Comparison of ENCODE assay signal across 10 mouse cellular contexts in the genomic region with DNA sequence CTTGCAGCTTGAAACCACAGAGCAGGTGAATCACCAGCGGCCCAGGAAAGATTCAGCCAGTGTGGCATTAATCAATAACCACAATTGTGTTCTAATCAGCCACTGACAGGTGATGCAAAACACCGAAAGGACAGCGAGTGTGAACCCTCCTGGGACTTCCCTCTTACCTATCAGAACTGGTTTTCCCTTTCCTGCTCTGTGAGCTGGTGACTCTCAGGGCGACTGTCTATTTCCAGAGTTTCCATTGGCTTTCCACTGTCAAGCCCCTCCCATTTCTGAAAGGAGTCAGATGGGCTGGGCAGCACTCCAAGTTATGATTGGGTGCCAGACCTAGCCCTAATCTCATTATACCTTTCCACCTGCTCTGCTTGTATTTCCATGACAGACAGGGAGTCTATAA. TPM values are rescaled to one million over a fixed set of nuclear protein-coding genes. Genes with fewer than 3 reads are reported as not detected.
A peak's percentile ranks its signal among the peaks of the same experiment; 100 is the strongest.
DNase-seq lines count a peak whose midpoint lies in the region; ATAC-seq and TF ChIP-seq lines count a peak whose summit lies in the region.
"Had no signal": no experiment of that assay in that cellular context is flagged by ENCODE, and none has a peak within 500 bp of the region (broad histone marks: within the 10 kb centered on the region; RNA-seq: fewer than 3 reads in every experiment).

No protein-coding gene starts in this region.

- peaks cover 39% of the 10 kb centered on the region for H3K4me1 ChIP-seq in forebrain, embryonic 12.5 days
- H3K4me1 ChIP-seq in forebrain, embryonic 11.5 days (replicated peaks; ENCODE audit: control insufficient read depth, insufficient read depth, low read length) = peaks cover 5% of the 10 kb centered on the region
- peaks cover 11% of the 10 kb centered on the region for H3K4me1 ChIP-seq in midbrain, embryonic 14.5 days (ENCODE audit: control insufficient read depth, insufficient read depth, low read length)
- H3K4me1 ChIP-seq in midbrain, embryonic 11.5 days (ENCODE audit: control insufficient read depth, insufficient read depth, low read length) = peaks cover 8% of the 10 kb centered on the region; the same call in 1 of the 2 replicates
- peaks cover 18% of the 10 kb centered on the region; the same call in 1 of the 2 replicates for H3K4me1 ChIP-seq in small intestine, adult 2 months (ENCODE audit: control insufficient read depth, insufficient read depth, insufficient read length, low read length)

- no peak for TF ChIP-seq CTCF in small intestine, adult 2 months (IDR thresholded peaks at IDR 0.05; ENCODE audit: extremely low read depth, insufficient read length, insufficient replicate concordance, low read depth, low read length)

- no peak overlapping the region for H3K4me2 ChIP-seq in forebrain, embryonic 12.5 days
- no peak overlapping the region for H3K4me2 ChIP-seq in forebrain, embryonic 11.5 days (ENCODE audit: low read depth, low read length, severe bottlenecking)
- no peak overlapping the region for H3K4me2 ChIP-seq in midbrain, embryonic 14.5 days (ENCODE audit: low read length)
- H3K4me2 ChIP-seq in midbrain, embryonic 11.5 days = no peak overlapping the region

- H3K4me3 ChIP-seq in forebrain, embryonic 12.5 days (replicated peaks) = no peak overlapping the region
- no peak overlapping the region for H3K4me3 ChIP-seq in forebrain, embryonic 11.5 days (ENCODE audit: low read depth, low read length)
- no peak overlapping the region for H3K4me3 ChIP-seq in midbrain, embryonic 14.5 days (replicated peaks; ENCODE audit: low read depth, low read length)
- H3K4me3 ChIP-seq in midbrain, embryonic 11.5 days (ENCODE audit: low read depth, low read length) = no peak overlapping the region
- H3K4me3 ChIP-seq in small intestine, adult 2 months (ENCODE audit: low read depth, low read length) = no peak overlapping the region

- no peaks in the 10 kb centered on the region for H3K9me3 ChIP-seq in forebrain, embryonic 12.5 days
- no peaks in the 10 kb centered on the region for H3K9me3 ChIP-seq in forebrain, embryonic 11.5 days (ENCODE audit: control insufficient read depth, low read length)
- no peaks in the 10 kb centered on the region for H3K9me3 ChIP-seq in midbrain, embryonic 14.5 days (ENCODE audit: control insufficient read depth, low read length)
- H3K9me3 ChIP-seq in midbrain, embryonic 11.5 days (ENCODE audit: control insufficient read depth, low read length) = no peaks in the 10 kb centered on the region

- H3K9ac ChIP-seq in forebrain, embryonic 12.5 days = no peak overlapping the region
- no peak overlapping the region for H3K9ac ChIP-seq in forebrain, embryonic 11.5 days (ENCODE audit: low read length)
- H3K9ac ChIP-seq in midbrain, embryonic 14.5 days (replicated peaks; ENCODE audit: low read length) = no peak overlapping the region
- H3K9ac ChIP-seq in midbrain, embryonic 11.5 days (ENCODE audit: low read length) = no peak overlapping the region

- 53% methylated on average over 4 of the region's 4 CpGs for WGBS in forebrain, embryonic 12.5 days
- 61% methylated on average over 4 of the region's 4 CpGs for WGBS in forebrain, embryonic 11.5 days
- WGBS in midbrain, embryonic 14.5 days = 62% methylated on average over 4 of the region's 4 CpGs
- 55% methylated on average over 4 of the region's 4 CpGs for WGBS in midbrain, embryonic 11.5 days
- 21% methylated on average over 4 of the region's 4 CpGs for WGBS in small intestine, adult 2 months

- ATAC-seq in forebrain, embryonic 12.5 days (ENCODE audit: low FRiP score) = no peak
- ATAC-seq in forebrain, embryonic 11.5 days (replicated peaks; ENCODE audit: low FRiP score) = no peak
- no peak for ATAC-seq in midbrain, embryonic 14.5 days (ENCODE audit: low FRiP score, low TSS enrichment)
- no peak for ATAC-seq in midbrain, embryonic 11.5 days (ENCODE audit: low FRiP score)

- DNase-seq in forebrain, embryonic 11.5 days (ENCODE audit: low spot score) = no peak
- DNase-seq in midbrain, embryonic 14.5 days = peak; percentile 31
- no peak for DNase-seq in midbrain, embryonic 11.5 days (ENCODE audit: low spot score, missing footprints)
- peak; percentile 95 to 96 for DNase-seq in cerebellum, postnatal 10 days
- no peak for DNase-seq in layer of hippocampus, postnatal 36 days
- DNase-seq in left cerebral cortex, adult 8-10 months (ENCODE audit: low spot score in 2 of 2) = no peak
- DNase-seq: embryo, embryonic 11 days had no signal

- H3K36me3 ChIP-seq in forebrain, embryonic 12.5 days (replicated peaks) = no peaks in the 10 kb centered on the region
- H3K36me3 ChIP-seq in forebrain, embryonic 11.5 days (ENCODE audit: control insufficient read depth, insufficient read depth, low read length) = no peaks in the 10 kb centered on the region
- no peaks in the 10 kb centered on the region for H3K36me3 ChIP-seq in midbrain, embryonic 14.5 days (ENCODE audit: control insufficient read depth, insufficient read depth, low read length)
- H3K36me3 ChIP-seq in midbrain, embryonic 11.5 days (ENCODE audit: control insufficient read depth, insufficient read depth, low read length) = no peaks in the 10 kb centered on the region
- H3K36me3 ChIP-seq in small intestine, adult 2 months (ENCODE audit: control insufficient read depth, insufficient read depth, low read length) = no peaks in the 10 kb centered on the region

- no peak for TF ChIP-seq POLR2A in small intestine, adult 2 months (IDR thresholded peaks at IDR 0.05; ENCODE audit: low read depth, low read length)

- H3K27me3 ChIP-seq in forebrain, embryonic 12.5 days = no peaks in the 10 kb centered on the region
- H3K27me3 ChIP-seq in forebrain, embryonic 11.5 days (ENCODE audit: control insufficient read depth, insufficient read depth, low read length) = no peaks in the 10 kb centered on the region
- H3K27me3 ChIP-seq in midbrain, embryonic 14.5 days (ENCODE audit: control insufficient read depth, insufficient read depth, low read length) = no peaks in the 10 kb centered on the region
- no peaks in the 10 kb centered on the region for H3K27me3 ChIP-seq in midbrain, embryonic 11.5 days (ENCODE audit: control insufficient read depth, insufficient read depth, low read length)
- H3K27me3 ChIP-seq in small intestine, adult 2 months (ENCODE audit: control insufficient read depth, insufficient read depth, low read length) = no peaks in the 10 kb centered on the region

- H3K27ac ChIP-seq in forebrain, embryonic 12.5 days = 0 out of 2 replicates have a peak overlapping the region, but pooled peaks have one; percentile 3
- H3K27ac ChIP-seq in forebrain, embryonic 11.5 days (ENCODE audit: low read depth, low read length) = no peak overlapping the region
- no peak overlapping the region for H3K27ac ChIP-seq in midbrain, embryonic 14.5 days (replicated peaks; ENCODE audit: low read depth, low read length)
- H3K27ac ChIP-seq in midbrain, embryonic 11.5 days (ENCODE audit: low read depth, low read length) = no peak overlapping the region
- peak overlapping the region; percentile 85; the same call in 1 of the 2 replicates for H3K27ac ChIP-seq in small intestine, adult 2 months (ENCODE audit: insufficient read depth, low read depth, low read length)

RNA-seq across cellular contexts. Expression of a gene that starts 4.6 kb away (rescaled TPM):
- 25.8 and 28.4 TPM in 2 replicates for polyA plus RNA-seq in forebrain, embryonic 12.5 days (2016; fragmentation: Nextera tagmentation; extraction: Ambion mirVana)
- 19.9 and 21.9 TPM in 2 replicates for polyA plus RNA-seq in forebrain, embryonic 11.5 days (2014; fragmentation: Nextera tagmentation; extraction: Ambion mirVana)
- polyA plus RNA-seq in midbrain, embryonic 14.5 days (2014; fragmentation: Nextera tagmentation; extraction: Ambion mirVana) = 13.7 and 14.7 TPM in 2 replicates
- 13.1 and 15.8 TPM in 2 replicates for polyA plus RNA-seq in midbrain, embryonic 11.5 days (2014; fragmentation: Nextera tagmentation; extraction: Ambion mirVana)
- polyA plus RNA-seq in small intestine, adult 2 months (2012; rRNA removed) = 2.9 TPM in 2 replicates
- 10 to 100 TPM; 46.2 to 48.4 TPM for total RNA-seq in layer of hippocampus, postnatal 36 days (2021)
- total RNA-seq in left cerebral cortex, adult 8-10 months (2022) = 10 to 100 TPM; 52.2 to 62.2 (median 57.3) TPM

RNA-seq across cellular contexts. Expression of a gene that starts 7.5 kb away (rescaled TPM):
- polyA plus RNA-seq in forebrain, embryonic 12.5 days (2016; fragmentation: Nextera tagmentation; extraction: Ambion mirVana) = 0.19 and 0.24 TPM in 2 replicates
- 0.12 and 0.15 TPM in 2 replicates for polyA plus RNA-seq in forebrain, embryonic 11.5 days (2014; fragmentation: Nextera tagmentation; extraction: Ambion mirVana)
- polyA plus RNA-seq in midbrain, embryonic 14.5 days (2014; fragmentation: Nextera tagmentation; extraction: Ambion mirVana) = 0.09 and 0.14 TPM in 2 replicates
- not detected in 2 replicates for polyA plus RNA-seq in midbrain, embryonic 11.5 days (2014; fragmentation: Nextera tagmentation; extraction: Ambion mirVana)
- polyA plus RNA-seq in small intestine, adult 2 months (2012; rRNA removed) = not detected in 2 replicates
- under 1 TPM in 1 of 2 experiments, not detected in 1; 0.33 TPM for total RNA-seq in layer of hippocampus, postnatal 36 days (2021)
- under 1 TPM in 1 of 4 experiments, not detected in 3; 0.17 TPM for total RNA-seq in left cerebral cortex, adult 8-10 months (2022)

RNA-seq across cellular contexts. Expression of a gene that starts 39.8 kb away (rescaled TPM):
- polyA plus RNA-seq in forebrain, embryonic 12.5 days (2016; fragmentation: Nextera tagmentation; extraction: Ambion mirVana) = 199 TPM in 2 replicates
- polyA plus RNA-seq in forebrain, embryonic 11.5 days (2014; fragmentation: Nextera tagmentation; extraction: Ambion mirVana) = 177 and 197 TPM in 2 replicates
- 107 TPM in 2 replicates for polyA plus RNA-seq in midbrain, embryonic 14.5 days (2014; fragmentation: Nextera tagmentation; extraction: Ambion mirVana)
- polyA plus RNA-seq in midbrain, embryonic 11.5 days (2014; fragmentation: Nextera tagmentation; extraction: Ambion mirVana) = 183 and 194 TPM in 2 replicates
- 2.2 and 3.3 TPM in 2 replicates for polyA plus RNA-seq in small intestine, adult 2 months (2012; rRNA removed)
- total RNA-seq in layer of hippocampus, postnatal 36 days (2021) = 10 to 100 TPM; 33.9 to 36.0 TPM
- 10 to 100 TPM; 27.5 to 36.0 (median 29.2) TPM for total RNA-seq in left cerebral cortex, adult 8-10 months (2022)

RNA-seq across cellular contexts. Expression of a gene that starts 59.7 kb away (rescaled TPM):
- polyA plus RNA-seq in forebrain, embryonic 12.5 days (2016; fragmentation: Nextera tagmentation; extraction: Ambion mirVana) = not detected in 2 replicates
- polyA plus RNA-seq in forebrain, embryonic 11.5 days (2014; fragmentation: Nextera tagmentation; extraction: Ambion mirVana) = not detected in 2 replicates
- not detected in 2 replicates for polyA plus RNA-seq in midbrain, embryonic 14.5 days (2014; fragmentation: Nextera tagmentation; extraction: Ambion mirVana)
- polyA plus RNA-seq in midbrain, embryonic 11.5 days (2014; fragmentation: Nextera tagmentation; extraction: Ambion mirVana) = 0.36 TPM in 1 of 2 replicates, not detected in the other
- not detected in 2 replicates for polyA plus RNA-seq in small intestine, adult 2 months (2012; rRNA removed)
- under 1 TPM in 1 of 2 experiments, not detected in 1; 0.32 TPM for total RNA-seq in layer of hippocampus, postnatal 36 days (2021)
- total RNA-seq in left cerebral cortex, adult 8-10 months (2022) = not detected
- polyA plus RNA-seq: limb, embryonic 11.5 days had no signal

Comparison
In these comparisons a context has a peak if more than half of its experiments do, and no peak if none do; other contexts are left out.
1. H3K27ac ChIP-seq: peak in forebrain, embryonic 12.5 days (single experiment) and small intestine, adult 2 months (single experiment); none in forebrain, embryonic 11.5 days (single experiment), midbrain, embryonic 14.5 days (single experiment) and midbrain, embryonic 11.5 days (single experiment).
2. DNase-seq: peak in midbrain, embryonic 14.5 days (single experiment) and cerebellum, postnatal 10 days (2 of 2); none in forebrain, embryonic 11.5 days (single experiment), midbrain, embryonic 11.5 days (single experiment), layer of hippocampus, postnatal 36 days (0 of 2) and left cerebral cortex, adult 8-10 months (0 of 2).
3. RNA of a gene that starts 39.8 kb away (polyA plus RNA-seq): 199 TPM in forebrain, embryonic 12.5 days, 177 to 197 TPM in forebrain, embryonic 11.5 days, 183 to 194 TPM in midbrain, embryonic 11.5 days and 107 TPM in midbrain, embryonic 14.5 days; 2.2 to 3.3 TPM in small intestine, adult 2 months; every median in the first group is over 10 times any median in the second.